Mouse (Mus musculus): ENCODE measurements at regions not wholly inside any gene's neighbourhood (a gene's known extent, or its start where the extent isn't known, plus 50 kb on each side); places are given as distances from the start of the nearest gene placed in this dataset.
A peak's percentile ranks its signal among the peaks of the same experiment; 100 is the strongest.
"Not testable (repeated sequence)": the region's sequence is repeated elsewhere in the genome, so short reads cannot be mapped to it uniquely, and the experiment has no call there.

GRCm38 (mm10) chr5:13654173-13654572 is 137.2 kb upstream of the Speer3 start:
- no peak overlapping the region for H3K27ac ChIP-seq
- DNase-seq (ENCODE audit: low spot score in 2 of 2), result no peak
- TF ChIP-seq CTCF (conservative IDR thresholded peaks at IDR 0.05), result no peak
- H3K4me3 ChIP-seq, result no peak overlapping the region

- not testable (repeated sequence) for H3K27ac ChIP-seq; H3K4me3 ChIP-seq; DNase-seq (ENCODE audit: low spot score in 2 of 2)
Observed at GRCm38 (mm10) chr5:13658301-13658700, 133.1 kb upstream of the Speer3 start.

- TF ChIP-seq CTCF (conservative IDR thresholded peaks at IDR 0.05), result no peak
- DNase-seq (ENCODE audit: low spot score in 2 of 2), result no peak
- no peak overlapping the region for H3K4me3 ChIP-seq
- no peak overlapping the region for H3K27ac ChIP-seq
Observed at GRCm38 (mm10) chr5:13659514-13659913, 131.9 kb upstream of the Speer3 start.

GRCm38 (mm10) chr5:13667444-13667843 is 124.0 kb upstream of the Speer3 start:
- peak; percentile 68 to 88 for DNase-seq (ENCODE audit: low spot score in 2 of 2)
- TF ChIP-seq CTCF (conservative IDR thresholded peaks at IDR 0.05), result no peak
- peak overlapping the region; percentile 80 for H3K27ac ChIP-seq
- H3K4me3 ChIP-seq, result no peak overlapping the region

- peak overlapping the region; percentile 80; the same call in 1 of the 2 replicates for H3K27ac ChIP-seq
- TF ChIP-seq CTCF (conservative IDR thresholded peaks at IDR 0.05), result no peak
- peak in 1 of 2 experiments; percentile 18 for DNase-seq (ENCODE audit: low spot score in 2 of 2)
Observed at GRCm38 (mm10) chr5:13668840-13669239, 122.6 kb upstream of the Speer3 start.

GRCm38 (mm10) chr5:13690929-13691806 is 100.3 kb upstream of the Speer3 start:
- TF ChIP-seq CTCF (conservative IDR thresholded peaks at IDR 0.05), result no peak
- DNase-seq (ENCODE audit: low spot score in 2 of 2), result no peak
- Histone ChIP-seq H3K4me3 (no peak overlapping the region), H3K27ac (no peak overlapping the region)

More at GRCm38 (mm10) chr5:13668840-13669239, 122.6 kb upstream of the Speer3 start:
- no peak overlapping the region for H3K4me3 ChIP-seq

GRCm38 (mm10) chr5:13694847-13695246 is 96.6 kb upstream of the Speer3 start:
- H3K4me3 ChIP-seq, result no peak overlapping the region
- no peak for DNase-seq (ENCODE audit: low spot score in 2 of 2)
- no peak overlapping the region for H3K27ac ChIP-seq
- no peak for TF ChIP-seq CTCF (conservative IDR thresholded peaks at IDR 0.05)

All from layer of hippocampus, adult 2 months (tissue).